Mouse (Mus musculus) left cerebral cortex, adult 2 months (tissue): ENCODE measurements around the gene Txndc16. TPM values are rescaled to one million over a fixed set of nuclear protein-coding genes. Genes with fewer than 3 reads are reported as not detected.

Experiments
- DNase-seq, 2 experiments: peaks; one replicate each; pipeline ENCODE4 v3.0.0; 2021 to 2022; ENCODE audit warnings: low spot score in 2 of 2, mixed read lengths in 1 of 2; ENCODE audit errors: extremely low spot score in 1 of 2
- H3K27ac ChIP-seq: fragments of 200-600 bp; 2 replicates; pipeline ENCODE4 v1.8.1; 2022
- H3K4me3 ChIP-seq: fragments of 200-600 bp; 2 replicates; pipeline ENCODE4 v1.8.1; 2022
- CTCF ChIP-seq: fragments of 200-600 bp; IDR thresholded peaks from 2 replicates; pipeline ENCODE4 v1.8.1; 2022; ENCODE audit warnings: antibody characterized with exemption, mild to moderate bottlenecking, moderate library complexity
- intact Hi-C: fragments of 180-260 bp; cut with DNase I; formaldehyde crosslinking; loops from one replicate; pipeline ENCODE4 v1.15.1; 2025
- total RNA-seq, 2 experiments: library from RNA; stranded (reverse); gene quantifications; 2 replicates each; pipeline ENCODE4 v1.2.3; 2021

The Txndc16 gene
- total RNA-seq, 2 experiments from 2014 or later = 65.6 to 66.5 TPM

DNA sequence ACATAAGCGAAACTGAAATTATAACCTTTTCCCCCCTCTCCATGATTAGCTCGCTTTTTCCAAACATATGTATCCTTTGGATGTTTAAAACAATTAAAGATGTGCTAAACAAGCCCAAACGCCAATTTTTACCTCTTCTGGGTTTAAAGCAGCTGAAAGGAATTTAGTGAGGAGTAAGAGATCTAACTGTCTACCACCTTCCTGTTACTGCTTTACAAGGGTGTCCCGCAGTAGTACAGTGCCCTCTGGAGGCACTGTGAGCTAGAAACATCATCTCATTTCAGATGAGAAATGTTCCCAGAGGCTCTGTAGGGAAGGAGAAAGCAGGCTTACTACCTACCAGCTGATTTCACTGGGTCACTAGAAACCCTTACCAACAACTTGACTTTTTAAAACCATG lies 77.6 kb downstream of the Txndc16 start:
- intact Hi-C loops = loop anchor here (10.0 kb wide), 1 partner anchor 298 kb away; no protein-coding TSS in a partner anchor
- Histone ChIP-seq H3K27ac (no peak overlapping the region), H3K4me3 (no peak overlapping the region)
- DNase-seq = peak; percentile 37 to 41
- peak; percentile 78 for TF ChIP-seq CTCF

DNA sequence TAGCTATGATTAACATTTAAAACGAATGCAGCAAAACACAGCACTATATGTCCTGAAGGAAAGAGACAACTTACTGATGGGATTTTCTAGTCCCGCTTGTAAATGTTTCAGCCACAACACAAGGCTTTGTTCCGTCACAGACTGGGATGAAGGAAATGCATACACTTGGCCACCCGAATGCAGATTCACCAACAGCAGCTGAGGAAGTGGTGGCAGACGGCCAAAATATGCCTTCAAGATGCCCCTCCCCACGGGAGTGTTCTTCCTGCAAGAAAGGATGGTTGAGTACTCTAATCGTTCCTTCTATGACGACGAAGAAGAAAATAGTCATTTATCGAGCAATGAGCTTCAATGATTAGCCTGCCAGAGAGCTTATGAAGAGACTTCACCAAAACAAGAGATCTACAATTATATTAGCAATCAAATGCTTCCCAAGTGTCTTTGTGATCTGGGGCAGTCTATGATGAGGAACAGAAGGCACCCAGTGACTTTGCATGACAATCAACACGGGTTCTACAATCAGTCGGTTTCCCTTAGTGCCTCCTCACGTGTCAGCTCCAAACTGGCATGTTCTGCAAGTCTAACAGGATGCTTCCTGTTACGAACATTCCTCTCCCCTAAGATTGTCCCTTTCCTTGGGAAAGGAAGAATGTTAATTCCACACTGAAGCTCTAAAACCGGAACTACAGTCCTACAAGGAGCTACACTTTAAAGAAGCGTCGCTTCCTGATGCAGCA lies 79.6 kb downstream of the Txndc16 start:
- Histone ChIP-seq H3K4me3 (no peak overlapping the region), H3K27ac (no peak overlapping the region)
- TF ChIP-seq CTCF = no peak
- no peak for DNase-seq
- intact Hi-C loops = loop anchor here (10.0 kb wide), 1 partner anchor 296 kb away; no protein-coding TSS in a partner anchor

DNA sequence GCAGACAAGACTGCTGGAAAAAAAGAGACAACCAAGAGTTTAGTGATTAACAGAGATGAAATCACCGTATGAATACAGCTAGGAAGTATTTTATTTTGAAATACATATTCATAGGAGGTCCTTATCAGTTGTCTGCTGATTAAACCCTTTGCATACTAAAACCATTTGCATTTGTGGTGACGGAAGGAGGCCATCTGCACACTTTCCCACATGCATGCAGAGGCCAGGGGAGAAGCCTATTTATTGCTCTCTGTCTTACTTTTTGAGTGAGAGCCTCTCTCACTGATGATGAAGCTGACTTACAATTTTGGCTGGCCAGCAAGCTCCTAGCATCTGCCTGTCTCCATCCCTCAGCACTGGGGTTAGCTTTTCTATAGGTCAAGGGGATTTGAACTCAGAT lies 84.2 kb downstream of the Txndc16 start:
- intact Hi-C loops = no loop called here

DNA sequence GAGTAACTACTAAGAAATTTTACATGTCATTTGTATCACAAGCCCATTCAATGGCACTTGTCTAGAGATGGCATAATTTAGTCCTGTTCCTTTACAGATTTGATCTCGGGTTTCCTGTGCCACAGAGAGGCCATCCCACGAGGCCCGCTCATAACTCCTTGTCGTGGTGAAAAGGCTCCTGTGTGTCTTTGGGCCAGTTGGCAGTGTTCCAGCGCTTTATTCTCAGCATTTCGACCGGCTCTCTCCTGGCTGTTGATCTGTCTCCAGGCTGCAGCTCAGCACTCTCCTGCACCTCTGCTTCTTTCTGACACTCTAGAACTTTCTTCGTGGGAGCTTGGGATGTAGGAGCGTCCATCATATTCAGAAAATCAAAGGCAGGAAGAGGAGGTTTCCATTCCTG lies 84.6 kb downstream of the Txndc16 start:
- no peak overlapping the region for H3K27ac ChIP-seq
- intact Hi-C loops = no loop called here
- no peak for DNase-seq
- H3K4me3 ChIP-seq = no peak overlapping the region
- no peak for TF ChIP-seq CTCF

More for the DNA sequence above, 84.2 kb downstream of the Txndc16 start:
- TF ChIP-seq CTCF = no peak
- Histone ChIP-seq H3K27ac (no peak overlapping the region), H3K4me3 (no peak overlapping the region)
- no peak for DNase-seq

DNA sequence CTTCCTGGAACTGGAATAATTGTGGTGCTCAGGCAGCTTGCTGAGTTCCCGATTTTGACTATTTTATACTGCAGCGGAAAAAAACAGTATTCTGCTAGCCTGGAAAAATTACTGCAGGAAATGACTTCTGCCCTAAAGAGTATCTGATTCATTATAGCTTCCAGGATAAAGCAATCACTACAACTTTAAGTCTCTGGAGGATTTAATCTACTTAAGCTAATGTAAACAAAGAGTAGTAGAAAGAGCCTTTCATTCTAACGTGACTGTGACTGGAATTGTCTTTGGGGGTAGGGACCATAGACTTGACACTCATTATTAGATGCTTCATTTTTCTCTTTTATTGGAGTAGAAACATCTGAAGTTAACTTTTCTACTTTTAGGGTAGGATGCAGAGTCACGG lies 101.8 kb downstream of the Txndc16 start:
- intact Hi-C loops = no loop called here
- TF ChIP-seq CTCF = no peak
- no peak overlapping the region for H3K4me3 ChIP-seq
- H3K27ac ChIP-seq = no peak overlapping the region
- no peak for DNase-seq

DNA sequence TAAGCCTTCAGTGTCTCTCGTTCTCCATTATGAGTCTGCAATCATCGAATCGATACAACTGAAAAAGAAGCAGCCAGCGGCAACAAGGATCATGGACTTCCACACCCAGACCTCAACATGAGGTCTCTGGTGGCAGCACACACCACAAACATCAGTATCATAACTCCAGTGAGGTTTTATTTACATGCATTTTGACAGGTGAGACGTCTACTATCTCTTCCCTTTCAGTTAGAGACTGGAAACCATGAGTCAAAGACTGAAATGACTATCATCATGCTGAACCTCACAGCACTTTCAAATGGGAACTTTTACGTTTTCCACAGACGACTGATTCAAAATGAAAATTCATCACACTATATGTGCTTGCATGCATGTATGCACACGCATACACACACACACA lies 117.9 kb downstream of the Txndc16 start:
- Histone ChIP-seq H3K4me3 (no peak overlapping the region), H3K27ac (no peak overlapping the region)
- TF ChIP-seq CTCF = no peak
- no peak for DNase-seq
- intact Hi-C loops = no loop called here

DNA sequence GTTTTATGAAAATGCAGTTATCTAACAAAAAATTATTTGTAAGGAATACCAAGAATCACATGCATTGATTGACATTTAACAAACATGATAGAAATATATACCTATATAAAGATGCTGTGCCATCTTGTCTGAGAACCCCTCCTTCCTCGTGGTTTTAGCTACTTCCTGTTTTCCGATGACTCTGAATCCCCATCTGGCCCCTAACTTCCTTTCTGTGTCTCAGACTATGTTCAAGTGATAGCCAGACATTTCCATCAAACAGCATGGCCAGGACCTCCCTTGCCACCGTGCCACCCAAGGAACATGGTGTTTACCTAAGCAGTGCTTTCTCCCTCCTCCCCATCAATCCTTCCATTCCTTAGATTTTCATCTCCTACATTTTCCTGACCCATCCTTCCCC lies 127.8 kb downstream of the Txndc16 start:
- DNase-seq = no peak
- Histone ChIP-seq H3K27ac (no peak overlapping the region), H3K4me3 (no peak overlapping the region)
- intact Hi-C loops = no loop called here
- TF ChIP-seq CTCF = no peak

DNA sequence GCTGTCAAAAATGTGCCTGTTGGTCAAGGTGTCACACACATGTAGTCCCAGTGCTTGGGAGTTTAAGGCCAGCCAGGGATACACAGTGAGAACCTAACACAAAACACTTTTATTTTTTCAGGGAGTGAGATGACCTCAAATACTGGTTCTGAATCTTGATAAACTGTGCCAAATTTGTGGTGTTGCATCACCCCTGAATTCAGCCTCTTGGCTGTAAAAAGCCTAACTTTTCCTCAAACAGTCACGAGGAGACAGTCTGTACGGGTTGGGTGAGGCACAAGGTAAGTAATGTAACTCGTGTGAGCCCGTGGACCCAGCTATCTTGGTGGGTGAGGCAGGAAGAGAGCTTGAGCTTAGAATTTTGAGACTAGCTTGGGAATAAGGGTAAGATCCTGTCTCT lies 130.1 kb downstream of the Txndc16 start:
- Histone ChIP-seq H3K27ac (no peak overlapping the region), H3K4me3 (no peak overlapping the region)
- TF ChIP-seq CTCF = no peak
- no peak for DNase-seq
- intact Hi-C loops = no loop called here

DNA sequence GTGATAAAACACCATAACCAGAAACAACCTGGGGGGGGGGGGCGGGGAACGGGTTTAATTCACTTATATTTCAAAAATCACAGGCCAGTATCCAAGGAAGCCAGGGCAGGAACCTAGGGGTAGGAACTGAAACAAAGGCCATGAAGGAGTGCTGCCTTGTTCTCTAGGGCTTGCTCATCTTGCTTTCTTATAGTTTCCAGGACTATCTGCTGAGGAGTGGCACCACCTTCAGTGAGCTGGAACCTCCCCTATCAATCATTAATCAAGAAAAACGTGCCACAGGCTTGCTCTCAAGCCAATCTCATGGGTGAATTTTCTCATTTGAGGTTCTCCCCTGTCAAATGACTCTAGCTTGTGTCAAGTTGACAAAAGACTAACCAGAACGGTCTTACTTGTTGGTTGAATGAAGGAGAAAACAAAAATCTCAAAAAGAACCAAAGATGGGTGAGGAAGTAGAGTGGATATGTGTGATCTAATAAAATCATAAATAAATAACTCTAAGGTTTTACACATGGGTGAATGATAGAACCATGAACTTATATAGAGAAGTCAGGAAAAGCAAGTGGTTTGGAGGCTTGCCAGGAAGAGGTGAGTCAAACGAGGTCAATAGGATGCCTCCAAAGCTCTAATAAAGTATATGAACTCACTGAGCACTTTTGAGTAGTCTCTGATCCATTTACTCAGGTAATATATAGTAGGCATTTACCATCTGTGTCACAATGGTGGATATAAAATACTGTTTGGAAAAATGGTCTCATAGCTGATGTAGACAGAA lies 134.3 kb downstream of the Txndc16 start:
- no peak for DNase-seq
- Histone ChIP-seq H3K4me3 (no peak overlapping the region), H3K27ac (no peak overlapping the region)
- TF ChIP-seq CTCF = no peak
- intact Hi-C loops = no loop called here

DNA sequence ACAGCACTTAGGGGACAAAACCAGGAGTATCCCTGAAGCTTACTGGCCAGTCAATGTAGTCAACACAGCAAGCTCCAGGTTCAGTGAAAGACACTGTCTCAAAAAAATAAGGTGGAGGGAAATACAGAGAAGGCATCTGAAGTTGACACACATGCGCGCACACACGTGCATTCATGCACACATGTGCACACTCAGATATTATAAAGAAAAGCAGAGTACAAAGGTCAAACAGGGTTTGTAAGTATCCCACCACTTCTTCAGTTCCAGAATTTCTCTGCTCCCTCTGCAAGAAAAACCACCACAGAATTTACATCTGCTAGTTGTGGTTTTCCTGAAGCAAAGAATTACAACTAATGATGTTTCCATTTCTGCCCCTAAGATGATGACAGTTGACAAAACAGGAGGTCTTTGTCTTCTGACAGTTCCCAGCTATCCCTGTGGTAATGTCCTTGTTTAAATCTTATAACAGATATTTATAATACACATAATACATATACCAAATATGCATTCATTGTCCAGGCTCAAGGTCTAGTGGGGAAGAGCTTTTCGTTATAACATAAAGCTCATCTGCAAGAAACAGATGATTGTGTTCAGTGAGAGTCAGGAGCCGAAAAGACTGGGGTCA lies 135.4 kb downstream of the Txndc16 start:
- intact Hi-C loops = no loop called here
- H3K4me3 ChIP-seq = no peak overlapping the region
- no peak overlapping the region for H3K27ac ChIP-seq
- TF ChIP-seq CTCF = no peak
- no peak for DNase-seq

DNA sequence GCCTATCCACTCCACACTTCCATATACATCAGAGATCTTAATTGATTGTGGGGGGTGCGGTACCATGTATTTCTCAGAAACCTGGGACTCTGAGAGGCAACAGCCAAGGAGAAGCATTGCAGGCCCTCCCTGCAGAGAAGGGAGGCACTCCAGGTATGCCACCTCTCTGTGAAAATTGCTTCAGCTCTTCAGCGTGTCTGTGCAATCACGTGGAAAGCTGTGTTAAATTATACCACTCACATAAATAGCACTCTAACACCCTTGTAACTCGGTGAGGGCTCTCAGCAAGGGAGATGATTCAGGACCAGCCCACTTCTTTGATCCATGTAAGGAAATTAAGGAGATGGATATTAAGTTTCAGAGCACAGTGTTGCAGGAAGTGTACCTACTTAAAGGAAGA lies 136.6 kb downstream of the Txndc16 start:
- H3K4me3 ChIP-seq = no peak overlapping the region
- intact Hi-C loops = no loop called here

More for the DNA sequence above, 136.6 kb downstream of the Txndc16 start:
- no peak for TF ChIP-seq CTCF
- no peak overlapping the region for H3K27ac ChIP-seq
- peak; percentile 11 to 13 for DNase-seq

Other genes with a start within 250 kb of the Txndc16 start
- under 1 TPM; 0.19 to 0.45 TPM for gene Ptger2, start 232.1 kb downstream of the Txndc16 start, total RNA-seq
- gene Gpr137c, start 611 bp downstream of the Txndc16 start, total RNA-seq = 10 to 100 TPM; 33.8 to 35.3 TPM
- 10 to 100 TPM; 43.8 to 49.4 TPM for gene Ero1l, start 98.4 kb upstream of the Txndc16 start, total RNA-seq
- gene Psmc6, start 109.5 kb upstream of the Txndc16 start, total RNA-seq = 100 to 1,000 TPM in 1 of 2 experiments, 10 to 100 TPM in 1; 90.1 to 102 TPM
- 10 to 100 TPM; 11.0 to 14.3 TPM for gene Styx, start 130.8 kb upstream of the Txndc16 start, total RNA-seq
- 10 to 100 TPM; 14.7 to 18.8 TPM for gene Gnpnat1, start 184.6 kb upstream of the Txndc16 start, total RNA-seq